In genomic region chr11:103018860-103019259, GRCm38 (mm10) we compare ENCODE assay signal across 28 mouse cellular contexts. TPM values are rescaled to one million over a fixed set of nuclear protein-coding genes. Genes with fewer than 3 reads are reported as not detected.
DNase-seq lines count a peak whose midpoint lies in the region; ATAC-seq lines count a peak whose summit lies in the region.
"Had no signal": no experiment of that assay in that cellular context is flagged by ENCODE, and none has a peak within 500 bp of the region (broad histone marks: within the 10 kb centered on the region; RNA-seq: fewer than 3 reads in every experiment).

No protein-coding gene starts in this region.

- peaks cover 46% of the 10 kb centered on the region for H3K36me3 ChIP-seq in megakaryocyte, embryonic 14.5 days (replicated peaks; ENCODE audit: low read length)
- peaks cover 23% of the 10 kb centered on the region for H3K36me3 ChIP-seq in limb, embryonic 12.5 days
- H3K36me3 ChIP-seq: forebrain, embryonic 15.5 days had no signal

- H3K27ac ChIP-seq in limb, embryonic 12.5 days, result peak overlapping the region; percentile 41; the same call in 1 of the 2 replicates
- H3K27ac ChIP-seq: embryonic facial prominence, embryonic 10.5 days; embryonic facial prominence, embryonic 13.5 days; forebrain, embryonic 12.5 days; forebrain, embryonic 15.5 days; heart, embryonic 15.5 days; hindbrain, embryonic 14.5 days; hindbrain, postnatal 0 days had no signal

- no peak for ATAC-seq in megakaryocyte, adult 5-6 weeks (ENCODE audit: poor library complexity, severe bottlenecking)
- ATAC-seq in limb, embryonic 12.5 days (ENCODE audit: insufficient number of reproducible peaks, insufficient read depth, low FRiP score, low TSS enrichment, low read depth), result no peak
- ATAC-seq: activated CD4-positive, CD25-positive, alpha-beta regulatory T cell, adult 4 months; CD4-positive, CD25-positive, alpha-beta regulatory T cell, adult 4 months; forebrain, embryonic 15.5 days; hindbrain, postnatal 0 days; inflammation-experienced regulatory T-cells, adult 6 months; intestine, embryonic 16.5 days had no signal

- H3K27me3 ChIP-seq in megakaryocyte, embryonic 14.5 days (replicated peaks), result no peaks in the 10 kb centered on the region
- H3K27me3 ChIP-seq in limb, embryonic 12.5 days, result no peaks in the 10 kb centered on the region
- H3K27me3 ChIP-seq: embryonic facial prominence, embryonic 13.5 days; forebrain, embryonic 12.5 days; forebrain, embryonic 15.5 days; heart, embryonic 12.5 days; heart, embryonic 15.5 days had no signal

- DNase-seq in adrenal gland, postnatal 14 days, result peak; percentile 43
- no peak for DNase-seq in adrenal gland, postnatal 10 days
- no peak for DNase-seq in retina, embryonic 14.5 days (ENCODE audit: low spot score)
- DNase-seq: cerebellum, adult 11-12 months; cerebellum, adult 8-10 months; cerebellum, postnatal 10 days; cerebellum, postnatal 36 days; embryo, embryonic 11 days; gastrocnemius, postnatal 10 days; heart, adult 18-20 months; heart, postnatal 10 days; heart, postnatal 4 days had no signal

- H3K4me2 ChIP-seq in limb, embryonic 12.5 days, result no peak overlapping the region
- H3K4me2 ChIP-seq: embryonic facial prominence, embryonic 13.5 days; forebrain, embryonic 12.5 days; forebrain, embryonic 15.5 days; heart, embryonic 12.5 days; heart, embryonic 15.5 days; hindbrain, embryonic 14.5 days had no signal

- H3K9ac ChIP-seq in limb, embryonic 12.5 days (replicated peaks), result no peak overlapping the region
- H3K9ac ChIP-seq: embryonic facial prominence, embryonic 13.5 days; forebrain, embryonic 12.5 days; forebrain, embryonic 15.5 days; heart, embryonic 12.5 days; heart, embryonic 15.5 days; hindbrain, embryonic 14.5 days had no signal

- WGBS in limb, embryonic 12.5 days, result 74% methylated on average over 6 of the region's 6 CpGs

- H3K9me3 ChIP-seq in megakaryocyte, embryonic 14.5 days, result no peaks in the 10 kb centered on the region
- H3K9me3 ChIP-seq in limb, embryonic 12.5 days, result no peaks in the 10 kb centered on the region
- H3K9me3 ChIP-seq: embryonic facial prominence, embryonic 10.5 days; embryonic facial prominence, embryonic 13.5 days; forebrain, embryonic 12.5 days; forebrain, embryonic 15.5 days; heart, embryonic 12.5 days; heart, embryonic 15.5 days had no signal

- peak overlapping the region; percentile 28 for H3K4me3 ChIP-seq in megakaryocyte, embryonic 14.5 days (replicated peaks)
- no peak overlapping the region for H3K4me3 ChIP-seq in limb, embryonic 12.5 days (replicated peaks)
- H3K4me3 ChIP-seq: embryonic facial prominence, embryonic 10.5 days; embryonic facial prominence, embryonic 13.5 days; erythroblast, embryonic 14.5 days; forebrain, embryonic 12.5 days; forebrain, embryonic 15.5 days; heart, embryonic 12.5 days; heart, embryonic 15.5 days had no signal

- peaks cover 33% of the 10 kb centered on the region for H3K4me1 ChIP-seq in megakaryocyte, embryonic 14.5 days
- peaks cover 23% of the 10 kb centered on the region for H3K4me1 ChIP-seq in limb, embryonic 12.5 days (replicated peaks)

RNA-seq across cellular contexts. Expression of gene Nmt1, which starts 9.1 kb away (rescaled TPM):
- total RNA-seq in adrenal gland, postnatal 14 days (2021), result 88.8 and 93.1 TPM in 2 replicates
- total RNA-seq in adrenal gland, postnatal 10 days (2021), result 10 to 100 TPM; 81.8 to 85.9 TPM
- 5.7 and 17.6 TPM in 2 replicates for polyA plus RNA-seq in megakaryocyte, embryonic 14.5 days (2012; ENCODE audit: insufficient read depth, low replicate concordance)
- total RNA-seq in megakaryocyte, adult 5-6 weeks (2015), result 41.5 and 41.7 TPM in 2 replicates
- total RNA-seq in megakaryocyte, adult 5-6 weeks (2017), result 35.0 and 40.9 TPM in 2 replicates
- polyA plus RNA-seq in limb, embryonic 12.5 days (2016; fragmentation: Nextera tagmentation; extraction: Ambion mirVana), result 53.6 and 53.7 TPM in 2 replicates

RNA-seq across cellular contexts. Expression of gene Dcakd, which starts 9.3 kb away (rescaled TPM):
- total RNA-seq in adrenal gland, postnatal 14 days (2021), result 65.0 and 66.3 TPM in 2 replicates
- 10 to 100 TPM; 65.6 to 74.8 TPM for total RNA-seq in adrenal gland, postnatal 10 days (2021)
- 56.4 and 77.6 TPM in 2 replicates for polyA plus RNA-seq in megakaryocyte, embryonic 14.5 days (2012; ENCODE audit: insufficient read depth, low replicate concordance)
- total RNA-seq in megakaryocyte, adult 5-6 weeks (2015), result 20.5 and 20.7 TPM in 2 replicates
- 6.8 and 9.3 TPM in 2 replicates for total RNA-seq in megakaryocyte, adult 5-6 weeks (2017)
- polyA plus RNA-seq in limb, embryonic 12.5 days (2016; fragmentation: Nextera tagmentation; extraction: Ambion mirVana), result 167 and 192 TPM in 2 replicates
